Mouse (Mus musculus) G1E (cell line): ENCODE measurements at regions not wholly inside any gene's neighbourhood (a gene's known extent, or its start where the extent isn't known, plus 50 kb on each side); places are given as distances from the start of the nearest gene placed in this dataset.

Experiments used
- ATAC-seq: 2 replicates; pipeline ENCODE4 v1.8.0; 2016; ENCODE audit warnings: mild to moderate bottlenecking; ENCODE audit not compliant: insufficient number of reproducible peaks, poor library complexity, low FRiP score, severe bottlenecking; ENCODE audit errors: extremely low read depth
- DNase-seq: peaks from one replicate; pipeline ENCODE4 v3.0.0; 2012; ENCODE audit warnings: low spot score
- H3K27me3 ChIP-seq: 2 replicates; pipeline ENCODE4 v1.6.1; 2012; ENCODE audit warnings: mild to moderate bottlenecking, low read length, inconsistent platforms; ENCODE audit not compliant: insufficient read depth
- H3K36me3 ChIP-seq: replicated peaks from 2 replicates; pipeline ENCODE3; 2012; ENCODE audit warnings: mild to moderate bottlenecking, inconsistent platforms
- H3K4me1 ChIP-seq: 2 replicates; pipeline ENCODE4 v1.6.1; 2012; ENCODE audit warnings: low read depth, low read length, inconsistent platforms, mixed read lengths; ENCODE audit not compliant: insufficient read depth
- H3K4me3 ChIP-seq: 2 replicates; pipeline ENCODE4 v1.5.1; 2012; ENCODE audit warnings: low read depth, mild to moderate bottlenecking, inconsistent platforms, low read length, moderate library complexity, mixed read lengths
- H3K9me3 ChIP-seq: replicated peaks from 2 replicates; pipeline ENCODE4 v1.6.1; 2012; ENCODE audit warnings: inconsistent platforms
- CTCF ChIP-seq: IDR thresholded peaks from 2 replicates; pipeline ENCODE4 v1.5.1; 2012; ENCODE audit warnings: low read depth, low read length, inconsistent platforms, mixed read lengths
- GATA1 ChIP-seq: IDR thresholded peaks from 2 replicates; pipeline ENCODE4 v1.6.1; 2012; ENCODE audit warnings: borderline replicate concordance, low read length, inconsistent platforms, mixed read lengths
- GATA2 ChIP-seq: IDR thresholded peaks from 2 replicates; pipeline ENCODE4 v1.6.1; 2012; ENCODE audit warnings: low read depth, low read length, inconsistent platforms, borderline replicate concordance
- POLR2AphosphoS5 ChIP-seq: IDR thresholded peaks from 2 replicates; pipeline ENCODE4 v1.6.1; 2012; ENCODE audit warnings: low read depth, low read length, inconsistent platforms; ENCODE audit not compliant: insufficient replicate concordance
- TAL1 ChIP-seq: conservative IDR thresholded peaks from 2 replicates; pipeline ENCODE4 v1.6.1; 2012; ENCODE audit warnings: low read depth, low read length, inconsistent platforms, mixed read lengths

DNA sequence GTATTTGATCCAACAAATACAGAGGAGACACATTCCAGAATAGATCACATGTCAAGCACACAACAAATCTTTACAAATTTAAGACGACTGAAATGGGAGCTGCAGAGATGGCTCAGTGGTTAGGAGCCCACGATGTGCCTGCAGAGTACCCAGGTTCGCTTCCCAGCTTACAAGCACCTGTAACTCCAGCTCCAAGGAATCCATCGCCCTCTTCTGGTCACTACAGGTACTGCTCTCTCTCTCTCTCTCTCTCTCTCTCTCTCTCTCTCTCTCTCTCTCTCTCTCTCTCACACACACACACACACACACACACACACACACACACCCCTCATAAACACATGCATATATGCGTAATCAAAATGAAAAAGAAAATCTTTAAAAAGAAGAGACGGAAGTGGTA lies 74.3 kb upstream of the Exoc4 start:
- Histone ChIP-seq H3K4me3 (no peak overlapping the region), H3K36me3 (no peaks in the 10 kb centered on the region), H3K27me3 (peaks cover 8% of the 10 kb centered on the region; the same call in 1 of the 2 replicates), H3K9me3 (no peaks in the 10 kb centered on the region), H3K4me1 (no peaks in the 10 kb centered on the region)
- DNase-seq (no peak), ATAC-seq (no peak)
- TF ChIP-seq CTCF (peak; percentile 36; the same call in 1 of the 2 replicates), TAL1 (no peak)

DNA sequence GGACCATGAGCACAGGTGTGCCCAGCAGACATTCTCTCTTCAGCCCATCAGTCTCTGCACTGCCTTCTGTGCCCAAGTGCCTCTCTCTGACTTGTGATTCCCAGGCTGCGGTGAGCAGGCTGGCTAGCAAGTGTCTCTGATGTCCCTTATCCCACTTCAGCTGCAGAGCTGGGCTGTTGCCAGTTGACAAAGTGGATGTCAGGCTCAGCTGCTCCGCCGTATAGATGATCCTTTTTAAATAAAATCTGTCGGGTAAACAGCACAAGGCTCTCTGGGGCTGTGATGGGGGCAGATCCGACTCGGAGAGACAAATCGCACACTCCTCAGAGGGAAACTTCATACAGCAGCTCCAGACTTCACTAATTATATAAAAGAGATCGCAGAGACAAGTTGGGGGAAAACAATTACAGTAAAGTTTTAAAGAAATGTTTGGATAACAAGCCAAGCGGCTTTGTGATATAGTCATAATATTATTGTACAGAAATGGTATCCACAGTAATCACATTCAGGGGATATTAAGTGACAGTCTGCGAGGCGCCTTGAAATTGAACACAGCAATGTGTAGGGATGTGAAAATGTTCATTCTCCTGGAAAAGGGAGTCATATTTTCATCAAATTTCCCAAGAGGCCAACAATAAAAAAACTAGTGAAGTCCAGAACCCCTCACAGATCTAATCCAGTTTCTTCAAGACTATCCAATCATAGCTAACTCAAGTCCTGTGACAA lies 59.2 kb upstream of the Exoc4 start:
- H3K4me3 ChIP-seq: no peak overlapping the region

GRCm38 (mm10) chr6:33193823-33194222 lies 55.1 kb upstream of the Exoc4 start:
- TF ChIP-seq GATA2 (no peak), POLR2AphosphoS5 (no peak), GATA1 (no peak), TAL1 (no peak), CTCF (no peak)
- Histone ChIP-seq H3K4me1 (no peaks in the 10 kb centered on the region), H3K4me3 (no peak overlapping the region), H3K27me3 (peaks cover 34% of the 10 kb centered on the region), H3K36me3 (no peaks in the 10 kb centered on the region), H3K9me3 (no peaks in the 10 kb centered on the region)
- DNase-seq: no peak
- ATAC-seq: no peak

More for the DNA sequence above, 59.2 kb upstream of the Exoc4 start:
- Histone ChIP-seq H3K4me1 (no peaks in the 10 kb centered on the region), H3K36me3 (no peaks in the 10 kb centered on the region), H3K9me3 (no peaks in the 10 kb centered on the region), H3K27me3 (peaks cover 22% of the 10 kb centered on the region)
- no peak for DNase-seq
- TF ChIP-seq TAL1 (no peak), CTCF (no peak)
- no peak for ATAC-seq
